Mouse (Mus musculus): ENCODE measurements around the gene Ptpn11.
"Not testable (repeated sequence)": the region's sequence is repeated elsewhere in the genome, so short reads cannot be mapped to it uniquely, and the experiment has no call there.

The Ptpn11 gene

GRCm38 (mm10) chr5:121190836-121191583 is at the start of gene Ptpn11:
Ptpn11 (minus strand) TSS chr5:121191397.
- DNase-seq: peak; percentile 77 to 91

DNA sequence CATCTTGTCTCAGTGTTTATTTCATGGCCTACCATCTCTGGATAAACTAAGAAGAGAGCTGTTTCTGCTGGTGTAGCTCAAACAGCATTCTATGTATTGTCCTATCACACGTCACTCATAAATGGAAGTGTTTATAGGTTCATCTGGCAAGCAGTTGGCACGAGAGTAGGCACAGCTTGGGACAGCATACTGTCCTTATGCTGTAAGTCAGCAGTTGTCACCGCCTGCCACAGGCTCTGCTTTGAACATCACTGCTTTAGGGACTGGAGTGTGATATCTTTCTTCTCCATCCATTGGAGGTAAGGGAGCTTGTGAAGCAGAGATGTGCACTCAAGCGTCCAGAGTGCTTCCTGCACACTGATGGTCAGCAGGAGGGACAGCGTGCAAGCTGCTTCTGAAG is 48.6 kb upstream of the Ptpn11 start:
- DNase-seq: peak; percentile 64 to 66

GRCm38 (mm10) chr5:121238208-121238607 is 47.0 kb upstream of the Ptpn11 start:
- DNase-seq: peak in 1 of 2 experiments; percentile 34

DNA sequence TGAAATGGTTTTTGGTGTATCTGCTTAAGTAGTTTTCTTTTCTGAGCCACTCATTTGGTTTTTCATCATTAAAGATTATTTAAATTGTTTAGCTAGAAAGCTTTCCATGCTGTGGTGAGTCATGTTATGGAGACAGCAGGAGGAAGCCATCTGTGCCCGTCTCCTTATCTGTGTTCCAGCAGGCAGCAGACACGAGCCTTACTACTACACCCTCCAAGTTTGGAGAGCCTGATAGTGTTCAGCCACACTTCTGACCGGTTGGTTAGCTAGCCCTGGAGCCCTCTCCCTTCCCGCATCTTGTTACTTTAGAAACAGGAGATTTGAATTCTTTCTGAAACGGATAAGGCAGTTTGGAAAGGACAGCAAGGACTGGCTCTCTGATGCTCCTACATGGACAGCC is 45.0 kb upstream of the Ptpn11 start:
- peak; percentile 64 to 74 for DNase-seq

GRCm38 (mm10) chr5:121233726-121234125 is 42.5 kb upstream of the Ptpn11 start:
- DNase-seq: no peak

- DNase-seq: no peak
Measured at GRCm38 (mm10) chr5:121232789-121233188, 41.6 kb upstream of the Ptpn11 start.

DNA sequence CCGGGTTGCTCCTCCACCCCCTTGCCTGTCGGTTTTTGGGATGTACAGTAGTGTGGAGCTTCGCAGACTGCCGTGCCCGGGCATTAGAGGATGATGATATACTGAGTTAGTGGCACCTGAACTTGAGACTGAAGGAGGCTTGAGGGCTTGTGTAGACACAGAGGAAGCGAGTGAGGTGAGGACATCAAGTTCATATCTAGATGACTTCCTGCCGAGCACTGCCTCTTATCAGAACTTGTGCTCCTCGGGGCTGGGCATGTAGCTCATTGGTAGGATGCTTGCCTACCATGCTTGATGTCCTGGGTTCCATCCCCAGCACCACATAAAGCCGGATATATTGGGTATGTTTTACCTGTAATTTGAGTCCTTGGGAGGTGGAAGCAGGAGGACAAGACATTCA is 39.6 kb upstream of the Ptpn11 start:
- DNase-seq: no peak

GRCm38 (mm10) chr5:121229182-121229581 is 38.0 kb upstream of the Ptpn11 start:
- no peak for DNase-seq

GRCm38 (mm10) chr5:121227330-121227729 is 36.1 kb upstream of the Ptpn11 start:
- DNase-seq: not testable (repeated sequence)

DNA sequence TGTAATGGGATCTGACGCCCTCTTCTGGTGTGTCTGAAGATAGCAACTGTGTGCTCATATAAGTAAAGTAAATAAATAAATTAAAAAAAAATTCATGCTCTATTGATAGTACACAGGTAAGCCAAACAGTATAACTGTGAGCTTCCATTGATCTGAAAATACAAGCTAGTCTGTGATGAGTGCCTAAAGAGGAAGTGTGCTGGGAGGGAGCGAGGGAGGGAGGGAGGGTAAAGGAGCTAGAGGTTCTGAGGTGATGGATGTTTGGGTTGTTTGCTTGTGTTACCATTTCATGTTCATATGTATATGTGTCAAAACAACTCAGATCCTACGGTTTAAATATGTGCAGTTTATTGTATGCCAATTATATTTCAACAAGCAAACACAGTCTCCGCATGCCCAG is 35.6 kb upstream of the Ptpn11 start:
- DNase-seq: no peak

GRCm38 (mm10) chr5:121226406-121226805 is 35.2 kb upstream of the Ptpn11 start:
- DNase-seq: no peak

DNA sequence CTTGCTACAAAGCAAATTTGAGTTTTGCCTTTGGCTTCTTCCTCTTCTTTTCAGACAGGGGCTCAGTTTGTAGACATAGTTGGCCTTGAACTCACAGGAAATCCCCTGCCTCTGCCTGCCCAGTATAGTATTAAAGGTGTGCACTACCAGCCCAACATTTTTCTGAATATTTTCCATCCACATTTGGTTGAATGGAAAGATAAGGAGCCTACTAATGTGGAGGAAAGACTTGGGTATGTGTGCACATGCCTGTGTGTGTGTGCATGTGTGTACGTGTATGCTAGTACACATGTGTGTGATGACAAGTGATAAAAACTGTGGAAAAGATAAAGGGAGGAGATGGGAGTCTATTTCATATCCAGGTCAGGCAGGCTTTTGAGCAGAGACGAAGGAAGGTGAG is 34.7 kb upstream of the Ptpn11 start:
- DNase-seq: no peak

DNA sequence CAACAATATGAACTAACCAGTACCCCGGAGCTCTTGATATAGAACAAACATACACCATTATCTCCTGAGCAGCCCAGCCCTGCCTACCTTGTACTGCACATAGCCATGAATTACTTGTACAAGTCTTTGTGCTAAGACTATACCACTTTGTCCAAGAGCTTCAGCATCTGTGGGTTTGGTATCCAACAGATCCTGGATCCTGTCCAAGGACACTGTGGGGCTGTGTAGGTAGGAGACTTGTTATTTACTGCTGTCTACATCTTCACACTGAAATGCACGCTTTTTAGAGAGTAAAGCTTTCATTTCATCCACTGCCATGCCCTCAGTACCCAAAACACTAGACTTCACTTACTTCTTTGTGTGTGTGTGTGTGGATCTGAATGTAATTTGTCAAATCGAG is 33.7 kb upstream of the Ptpn11 start:
- peak in 1 of 2 experiments; percentile 33 for DNase-seq

DNA sequence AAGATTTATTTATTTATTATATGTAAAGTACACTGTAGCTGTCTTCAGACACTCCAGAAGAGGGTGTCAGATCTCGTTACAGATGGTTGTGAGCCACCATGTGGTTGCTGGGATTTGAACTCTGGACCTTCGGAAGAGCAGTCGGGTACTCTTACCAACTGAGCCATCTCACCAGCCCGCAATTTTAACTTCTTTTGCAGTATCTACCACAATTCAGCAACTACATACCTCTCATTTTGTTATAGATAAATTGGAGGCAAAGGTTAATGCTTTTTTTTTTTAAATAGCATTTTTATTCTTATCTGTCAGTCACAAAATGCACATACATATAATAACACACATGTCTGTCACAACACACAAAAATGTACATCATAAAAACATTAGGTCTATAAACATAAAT is 32.8 kb upstream of the Ptpn11 start:
- not testable (repeated sequence) for DNase-seq

DNA sequence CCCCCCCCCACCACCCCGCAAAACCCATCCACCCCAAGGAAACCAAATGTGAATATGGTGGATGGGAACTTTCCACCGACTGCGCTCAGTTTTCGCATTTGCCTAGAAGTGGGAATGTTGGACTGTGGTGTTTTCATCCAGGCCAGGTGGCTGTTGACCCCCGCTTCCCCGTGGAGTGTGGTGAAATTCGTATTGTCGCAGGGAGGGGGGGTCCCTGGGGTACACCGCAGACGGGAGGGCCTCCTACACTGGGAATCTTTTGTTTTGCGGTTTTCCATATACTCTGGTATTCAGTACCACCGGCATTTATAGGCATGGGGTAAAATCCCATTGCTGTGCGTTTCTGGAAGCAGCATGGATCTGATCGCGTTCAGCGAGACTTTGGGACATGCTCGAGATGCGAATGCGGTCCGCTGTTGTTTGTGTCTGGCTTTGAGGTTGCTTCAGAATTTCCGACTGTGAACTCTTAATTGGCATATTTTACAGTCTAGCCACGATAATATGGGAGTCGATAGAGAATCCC is 30.2 kb upstream of the Ptpn11 start:
- DNase-seq: peak in 1 of 2 experiments; percentile 38

GRCm38 (mm10) chr5:121220732-121221301 is 29.6 kb upstream of the Ptpn11 start:
- peak; percentile 59 to 65 for DNase-seq

- peak; percentile 95 to 98 for DNase-seq
Measured at GRCm38 (mm10) chr5:121219980-121220731, 29.0 kb upstream of the Ptpn11 start, which contains the start of gene Hectd4. Hectd4 (plus strand) TSS chr5:121220219.

- DNase-seq: no peak
Measured at GRCm38 (mm10) chr5:121219190-121219589, 28.0 kb upstream of the Ptpn11 start.

- no peak for DNase-seq
Measured at GRCm38 (mm10) chr5:121217313-121217634, 26.1 kb upstream of the Ptpn11 start.

- not testable (repeated sequence) for DNase-seq
Measured at GRCm38 (mm10) chr5:121216584-121217312, 25.6 kb upstream of the Ptpn11 start.

GRCm38 (mm10) chr5:121216126-121216446 is 24.9 kb upstream of the Ptpn11 start:
- DNase-seq: no peak

- DNase-seq: peak; percentile 71 to 85
Measured at GRCm38 (mm10) chr5:121215380-121216125, 24.4 kb upstream of the Ptpn11 start.
